Mouse (Mus musculus): ENCODE data around the gene Gemin7. TPM values are rescaled to one million over a fixed set of nuclear protein-coding genes. Genes with fewer than 3 reads are reported as not detected.

Gemin7 gene
- polyA plus RNA-seq (2014; fragmentation: Illumina TruSeq; extraction: RNeasy Lipid Tissue Mini Kit (QIAGEN cat#74804); ENCODE audit: low read depth, low replicate concordance), result 42.4 TPM

GRCm38 (mm10) chr7:19577141-19577852 lies at the start of gene Gemin7, which contains the start of gene Zfp296:
Gene Gemin7 (minus strand): TSS chr7:19577595.
Gene Zfp296 (plus strand): TSS chr7:19577287.

GRCm38 (mm10) chr7:19603849-19604605 lies 26.6 kb upstream of the Gemin7 start, which contains the start of gene Clasrp:
Gene Clasrp (minus strand): TSS chr7:19604486.

GRCm38 (mm10) chr7:19562643-19563410 lies 14.6 kb downstream of the Gemin7 start, which contains the start of gene Ppp1r37:
Gene Ppp1r37 (minus strand): TSS chr7:19563076.

GRCm38 (mm10) chr7:19517652-19518365 lies 59.6 kb downstream of the Gemin7 start, which contains the start of gene Nkpd1:
Gene Nkpd1 (plus strand): TSS chr7:19517838.

Other genes with a start within 250 kb of the Gemin7 start
- 41.4 TPM for gene Ercc1, start 232.8 kb downstream of the Gemin7 start, polyA plus RNA-seq (2014; fragmentation: Illumina TruSeq; extraction: RNeasy Lipid Tissue Mini Kit (QIAGEN cat#74804); ENCODE audit: low read depth, low replicate concordance)
- gene Cd3eap, start 218.1 kb downstream of the Gemin7 start, polyA plus RNA-seq (2014; fragmentation: Illumina TruSeq; extraction: RNeasy Lipid Tissue Mini Kit (QIAGEN cat#74804); ENCODE audit: low read depth, low replicate concordance), result 11.6 TPM
- 14.2 TPM for gene Ppp1r13l, start 217.8 kb downstream of the Gemin7 start, polyA plus RNA-seq (2014; fragmentation: Illumina TruSeq; extraction: RNeasy Lipid Tissue Mini Kit (QIAGEN cat#74804); ENCODE audit: low read depth, low replicate concordance)
- gene Ercc2, start 195.6 kb downstream of the Gemin7 start, polyA plus RNA-seq (2014; fragmentation: Illumina TruSeq; extraction: RNeasy Lipid Tissue Mini Kit (QIAGEN cat#74804); ENCODE audit: low read depth, low replicate concordance), result 18.9 TPM
- 21.0 TPM for gene Klc3, start 173.5 kb downstream of the Gemin7 start, polyA plus RNA-seq (2014; fragmentation: Illumina TruSeq; extraction: RNeasy Lipid Tissue Mini Kit (QIAGEN cat#74804); ENCODE audit: low read depth, low replicate concordance)
- 2.2 TPM for gene Ckm, start 172.8 kb downstream of the Gemin7 start, polyA plus RNA-seq (2014; fragmentation: Illumina TruSeq; extraction: RNeasy Lipid Tissue Mini Kit (QIAGEN cat#74804); ENCODE audit: low read depth, low replicate concordance)
- 15.0 TPM for gene Mark4, start 118.8 kb downstream of the Gemin7 start, polyA plus RNA-seq (2014; fragmentation: Illumina TruSeq; extraction: RNeasy Lipid Tissue Mini Kit (QIAGEN cat#74804); ENCODE audit: low read depth, low replicate concordance)
- 4.9 TPM for gene Exoc3l2, start 114.3 kb downstream of the Gemin7 start, polyA plus RNA-seq (2014; fragmentation: Illumina TruSeq; extraction: RNeasy Lipid Tissue Mini Kit (QIAGEN cat#74804); ENCODE audit: low read depth, low replicate concordance)
- 5.4 TPM for gene Bloc1s3, start 69.2 kb downstream of the Gemin7 start, polyA plus RNA-seq (2014; fragmentation: Illumina TruSeq; extraction: RNeasy Lipid Tissue Mini Kit (QIAGEN cat#74804); ENCODE audit: low read depth, low replicate concordance)
- 93.3 TPM for gene Trappc6a, start 69.2 kb downstream of the Gemin7 start, polyA plus RNA-seq (2014; fragmentation: Illumina TruSeq; extraction: RNeasy Lipid Tissue Mini Kit (QIAGEN cat#74804); ENCODE audit: low read depth, low replicate concordance)
- gene Nkpd1, start 59.8 kb downstream of the Gemin7 start, polyA plus RNA-seq (2014; fragmentation: Illumina TruSeq; extraction: RNeasy Lipid Tissue Mini Kit (QIAGEN cat#74804); ENCODE audit: low read depth, low replicate concordance), result 0.21 TPM
- gene Ppp1r37, start 14.5 kb downstream of the Gemin7 start, polyA plus RNA-seq (2014; fragmentation: Illumina TruSeq; extraction: RNeasy Lipid Tissue Mini Kit (QIAGEN cat#74804); ENCODE audit: low read depth, low replicate concordance), result 83.9 TPM
- 1.5 TPM for gene Zfp296, start 308 bp downstream of the Gemin7 start, polyA plus RNA-seq (2014; fragmentation: Illumina TruSeq; extraction: RNeasy Lipid Tissue Mini Kit (QIAGEN cat#74804); ENCODE audit: low read depth, low replicate concordance)
- gene Clasrp, start 26.9 kb upstream of the Gemin7 start, polyA plus RNA-seq (2014; fragmentation: Illumina TruSeq; extraction: RNeasy Lipid Tissue Mini Kit (QIAGEN cat#74804); ENCODE audit: low read depth, low replicate concordance), result 40.3 TPM
- 12.3 TPM for gene Relb, start 51.8 kb upstream of the Gemin7 start, polyA plus RNA-seq (2014; fragmentation: Illumina TruSeq; extraction: RNeasy Lipid Tissue Mini Kit (QIAGEN cat#74804); ENCODE audit: low read depth, low replicate concordance)
- 73.8 TPM for gene Clptm1, start 87.4 kb upstream of the Gemin7 start, polyA plus RNA-seq (2014; fragmentation: Illumina TruSeq; extraction: RNeasy Lipid Tissue Mini Kit (QIAGEN cat#74804); ENCODE audit: low read depth, low replicate concordance)
- gene Apoc2, start 100.3 kb upstream of the Gemin7 start, polyA plus RNA-seq (2014; fragmentation: Illumina TruSeq; extraction: RNeasy Lipid Tissue Mini Kit (QIAGEN cat#74804); ENCODE audit: low read depth, low replicate concordance), result 2.8 TPM
- not detected for gene Gm44805, start 103.8 kb upstream of the Gemin7 start, polyA plus RNA-seq (2014; fragmentation: Illumina TruSeq; extraction: RNeasy Lipid Tissue Mini Kit (QIAGEN cat#74804); ENCODE audit: low read depth, low replicate concordance)
- gene Apoc4, start 103.9 kb upstream of the Gemin7 start, polyA plus RNA-seq (2014; fragmentation: Illumina TruSeq; extraction: RNeasy Lipid Tissue Mini Kit (QIAGEN cat#74804); ENCODE audit: low read depth, low replicate concordance), result 4.9 TPM
- gene Apoc1, start 115.1 kb upstream of the Gemin7 start, polyA plus RNA-seq (2014; fragmentation: Illumina TruSeq; extraction: RNeasy Lipid Tissue Mini Kit (QIAGEN cat#74804); ENCODE audit: low read depth, low replicate concordance), result 298 TPM
- 3,823 TPM for gene Apoe, start 121.6 kb upstream of the Gemin7 start, polyA plus RNA-seq (2014; fragmentation: Illumina TruSeq; extraction: RNeasy Lipid Tissue Mini Kit (QIAGEN cat#74804); ENCODE audit: low read depth, low replicate concordance)
- 50.1 TPM for gene Tomm40, start 137.8 kb upstream of the Gemin7 start, polyA plus RNA-seq (2014; fragmentation: Illumina TruSeq; extraction: RNeasy Lipid Tissue Mini Kit (QIAGEN cat#74804); ENCODE audit: low read depth, low replicate concordance)
- 27.4 TPM for gene Nectin2, start 172.9 kb upstream of the Gemin7 start, polyA plus RNA-seq (2014; fragmentation: Illumina TruSeq; extraction: RNeasy Lipid Tissue Mini Kit (QIAGEN cat#74804); ENCODE audit: low read depth, low replicate concordance)
- 75.8 TPM for gene Bcam, start 193.4 kb upstream of the Gemin7 start, polyA plus RNA-seq (2014; fragmentation: Illumina TruSeq; extraction: RNeasy Lipid Tissue Mini Kit (QIAGEN cat#74804); ENCODE audit: low read depth, low replicate concordance)
- 16.0 TPM for gene Cblc, start 219.2 kb upstream of the Gemin7 start, polyA plus RNA-seq (2014; fragmentation: Illumina TruSeq; extraction: RNeasy Lipid Tissue Mini Kit (QIAGEN cat#74804); ENCODE audit: low read depth, low replicate concordance)
- 7.0 TPM for gene Bcl3, start 245.2 kb upstream of the Gemin7 start, polyA plus RNA-seq (2014; fragmentation: Illumina TruSeq; extraction: RNeasy Lipid Tissue Mini Kit (QIAGEN cat#74804); ENCODE audit: low read depth, low replicate concordance)